Mouse (Mus musculus) ES-Bruce4 (cell line): ENCODE measurements at regions not wholly inside any gene's neighbourhood (a gene's known extent, or its start where the extent isn't known, plus 50 kb on each side); places are given as distances from the start of the nearest gene placed in this dataset.

Experiments
- H3K27ac ChIP-seq: 2 replicates; pipeline ENCODE4 v1.5.1; 2012; ENCODE audit warnings: low read length, inconsistent platforms; ENCODE audit not compliant: insufficient read depth
- H3K27me3 ChIP-seq: 2 replicates; pipeline ENCODE4 v1.6.1; 2012; ENCODE audit warnings: mild to moderate bottlenecking, low read length, inconsistent platforms; ENCODE audit not compliant: control insufficient read depth, poor library complexity, insufficient read depth, severe bottlenecking
- H3K36me3 ChIP-seq: 2 replicates; pipeline ENCODE4 v1.6.1; 2012; ENCODE audit warnings: inconsistent platforms, mild to moderate bottlenecking, low read length, moderate library complexity; ENCODE audit not compliant: control insufficient read depth, poor library complexity, insufficient read depth, severe bottlenecking
- H3K4me1 ChIP-seq: one replicate; pipeline ENCODE4 v1.8.1; 2011; ENCODE audit warnings: low read length; ENCODE audit not compliant: control insufficient read depth, insufficient read depth
- H3K4me3 ChIP-seq: 2 replicates; pipeline ENCODE4 v1.5.1; 2011; ENCODE audit warnings: low read depth, mild to moderate bottlenecking, low read length
- H3K9ac ChIP-seq: 2 replicates; pipeline ENCODE4 v1.6.1; 2012; ENCODE audit warnings: low read depth, mild to moderate bottlenecking, inconsistent platforms; ENCODE audit not compliant: poor library complexity, severe bottlenecking
- H3K9me3 ChIP-seq: replicated peaks from 2 replicates; pipeline ENCODE4 v1.6.1; 2012; ENCODE audit warnings: mild to moderate bottlenecking, low read length, inconsistent platforms; ENCODE audit not compliant: control insufficient read depth, poor library complexity, insufficient read depth, severe bottlenecking
- CTCF ChIP-seq: IDR thresholded peaks from one replicate; pipeline ENCODE4 v1.8.1; 2011; ENCODE audit warnings: low read depth, low read length
- EP300 ChIP-seq: IDR thresholded peaks from 2 replicates; pipeline ENCODE4 v1.6.1; 2011; ENCODE audit warnings: low read depth, low read length; ENCODE audit not compliant: insufficient read depth
- POLR2A ChIP-seq: IDR thresholded peaks from one replicate; pipeline ENCODE4 v1.8.1; 2011; ENCODE audit warnings: low read length; ENCODE audit not compliant: insufficient read depth

DNA sequence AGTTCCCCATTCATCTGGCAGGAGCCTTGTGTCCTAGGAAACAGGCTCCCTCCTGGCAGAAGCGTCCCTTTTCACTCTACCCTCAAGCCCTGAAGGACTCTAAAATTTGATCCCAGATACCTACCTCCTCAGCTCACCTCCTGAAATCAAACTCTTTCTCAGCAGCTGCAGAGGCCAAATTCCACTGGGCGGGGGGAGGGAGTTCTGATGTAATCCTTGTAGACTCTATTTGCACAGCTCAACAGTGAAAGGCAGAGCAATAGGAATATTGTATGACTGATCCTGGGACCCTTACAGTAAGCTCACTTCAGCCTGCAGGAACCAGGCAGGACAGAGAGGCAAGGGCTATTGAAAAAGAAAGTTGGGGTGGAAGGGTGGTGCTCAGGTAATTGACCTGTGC is 346.3 kb downstream of the Irx1 start:
- peaks cover 2% of the 10 kb centered on the region for H3K4me1 ChIP-seq
- H3K9me3 ChIP-seq: no peaks in the 10 kb centered on the region
- H3K9ac ChIP-seq: no peak overlapping the region
- H3K36me3 ChIP-seq: no peaks in the 10 kb centered on the region
- H3K4me3 ChIP-seq: no peak overlapping the region
- no peaks in the 10 kb centered on the region; the same call in 1 of the 2 replicates for H3K27me3 ChIP-seq
- TF ChIP-seq CTCF: no peak
- TF ChIP-seq EP300: no peak
- TF ChIP-seq POLR2A: no peak
- H3K27ac ChIP-seq: no peak overlapping the region

DNA sequence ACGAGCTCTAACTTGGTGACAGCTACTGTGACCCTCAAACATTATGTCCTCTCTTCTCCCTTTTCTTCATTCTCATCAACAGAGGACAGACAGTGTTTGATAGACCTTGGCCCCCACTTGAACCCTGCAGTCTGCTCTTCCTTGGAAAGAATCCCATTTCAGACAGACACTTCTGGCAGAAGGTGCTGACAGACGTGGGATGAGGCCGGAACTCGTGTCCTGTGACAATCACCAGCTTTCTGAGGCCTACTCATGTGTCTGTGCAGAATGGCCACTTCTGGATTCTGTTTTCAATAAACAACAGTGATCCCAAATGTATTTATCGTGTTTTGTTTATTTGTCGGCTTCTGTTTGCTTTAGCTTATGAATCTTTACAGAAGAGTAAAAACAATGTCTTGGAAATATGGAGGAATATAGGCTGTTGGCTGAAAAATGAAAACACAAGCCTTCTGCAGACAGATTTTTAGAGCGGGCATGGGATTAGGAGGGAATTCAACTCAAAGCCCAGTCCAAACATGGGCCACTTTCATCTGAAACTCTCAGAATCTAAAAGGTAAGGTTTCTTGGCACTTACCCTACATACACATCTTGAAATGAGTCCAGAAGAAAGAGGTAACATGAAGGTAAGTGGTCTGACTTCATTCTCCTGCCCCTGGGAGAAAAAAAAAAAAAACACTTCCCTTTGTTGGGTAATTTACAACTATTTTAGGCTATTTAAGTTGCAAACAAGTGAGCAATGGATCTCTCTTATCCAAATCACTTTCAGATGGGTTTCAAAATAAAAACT is 350.9 kb downstream of the Irx1 start:
- H3K27ac ChIP-seq: no peak overlapping the region

DNA sequence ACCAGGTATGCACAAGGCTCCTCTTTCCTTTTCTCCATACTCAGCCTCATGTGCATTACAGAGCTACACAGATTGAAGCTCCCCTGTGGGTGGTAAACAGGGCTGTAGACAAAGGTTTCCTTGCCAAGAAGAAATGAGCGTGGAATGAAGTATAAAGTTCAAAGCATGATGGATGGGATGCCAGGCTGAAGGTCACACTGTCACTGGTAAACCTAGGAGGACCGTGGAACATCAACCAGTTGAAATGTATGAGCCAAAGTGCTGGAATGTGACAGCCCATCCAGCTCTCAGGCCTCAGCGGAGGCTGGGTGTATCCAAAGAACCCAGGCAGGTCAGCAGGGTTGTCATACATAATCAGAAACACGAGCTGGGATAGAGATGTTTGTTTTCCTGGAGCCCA is 381.0 kb downstream of the Irx1 start:
- H3K27ac ChIP-seq: no peak overlapping the region
- H3K4me3 ChIP-seq: no peak overlapping the region
- no peaks in the 10 kb centered on the region for H3K36me3 ChIP-seq
- peaks cover 1% of the 10 kb centered on the region; the same call in 1 of the 2 replicates for H3K27me3 ChIP-seq
- H3K9me3 ChIP-seq: no peaks in the 10 kb centered on the region
- TF ChIP-seq POLR2A (no peak), EP300 (no peak), CTCF (no peak)
- no peaks in the 10 kb centered on the region for H3K4me1 ChIP-seq
- no peak overlapping the region for H3K9ac ChIP-seq

More for the DNA sequence above, 350.9 kb downstream of the Irx1 start:
- H3K4me3 ChIP-seq: no peak overlapping the region
- no peaks in the 10 kb centered on the region; the same call in 1 of the 2 replicates for H3K27me3 ChIP-seq
- H3K9ac ChIP-seq: no peak overlapping the region
- H3K4me1 ChIP-seq: peaks cover 2% of the 10 kb centered on the region
- no peaks in the 10 kb centered on the region; the same call in none of the 2 replicates for H3K9me3 ChIP-seq
- TF ChIP-seq POLR2A (no peak), EP300 (no peak), CTCF (no peak)
- no peaks in the 10 kb centered on the region for H3K36me3 ChIP-seq

DNA sequence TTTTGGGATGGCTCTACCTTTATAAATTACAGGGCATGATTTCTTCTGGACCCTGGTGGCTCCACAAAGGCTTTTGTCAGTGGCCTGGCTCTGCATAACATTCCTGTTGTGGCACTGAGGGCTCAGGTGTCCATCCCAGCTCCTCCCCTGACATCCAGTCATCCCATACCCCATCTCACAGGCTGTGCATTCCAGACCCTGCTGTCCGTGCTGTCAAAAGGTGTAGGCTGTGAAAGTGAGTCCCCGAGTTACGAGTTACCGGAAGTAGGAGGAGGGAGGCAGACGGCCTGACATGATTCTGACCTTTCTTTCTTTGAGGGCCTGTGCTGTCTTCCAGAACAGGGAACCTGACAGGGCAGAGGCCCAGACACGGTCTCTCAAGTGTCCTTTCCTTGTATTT is 397.6 kb downstream of the Irx1 start:
- Histone ChIP-seq H3K36me3 (no peaks in the 10 kb centered on the region), H3K4me1 (no peaks in the 10 kb centered on the region), H3K27me3 (no peaks in the 10 kb centered on the region), H3K27ac (no peak overlapping the region), H3K4me3 (no peak overlapping the region), H3K9me3 (no peaks in the 10 kb centered on the region), H3K9ac (no peak overlapping the region)
- no peak for TF ChIP-seq CTCF
- TF ChIP-seq POLR2A: no peak
- no peak for TF ChIP-seq EP300

DNA sequence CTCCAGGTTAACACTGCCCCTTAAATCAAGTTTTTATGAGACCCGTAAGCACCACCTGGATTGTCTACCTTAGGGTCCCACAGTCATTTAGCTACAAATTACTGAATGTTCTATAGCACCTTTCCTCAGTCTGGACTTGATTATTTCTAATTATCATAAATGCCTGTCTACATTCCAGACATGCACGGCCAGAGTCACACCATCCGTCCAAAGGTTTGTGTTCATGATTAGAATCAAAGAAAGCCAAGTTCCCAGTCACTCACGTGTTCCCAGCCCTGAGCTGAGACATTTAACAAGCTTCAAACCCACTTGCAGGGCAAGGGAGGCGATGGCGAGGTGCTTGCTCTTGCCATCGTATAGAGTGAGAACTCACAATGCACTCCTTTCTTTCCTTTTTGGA is 398.1 kb downstream of the Irx1 start:
- TF ChIP-seq EP300 (no peak), POLR2A (no peak), CTCF (no peak)
- no peak overlapping the region for H3K9ac ChIP-seq
- H3K4me1 ChIP-seq: no peaks in the 10 kb centered on the region
- no peaks in the 10 kb centered on the region for H3K36me3 ChIP-seq
- no peaks in the 10 kb centered on the region for H3K9me3 ChIP-seq
- no peaks in the 10 kb centered on the region for H3K27me3 ChIP-seq
- H3K27ac ChIP-seq: no peak overlapping the region
- H3K4me3 ChIP-seq: no peak overlapping the region

DNA sequence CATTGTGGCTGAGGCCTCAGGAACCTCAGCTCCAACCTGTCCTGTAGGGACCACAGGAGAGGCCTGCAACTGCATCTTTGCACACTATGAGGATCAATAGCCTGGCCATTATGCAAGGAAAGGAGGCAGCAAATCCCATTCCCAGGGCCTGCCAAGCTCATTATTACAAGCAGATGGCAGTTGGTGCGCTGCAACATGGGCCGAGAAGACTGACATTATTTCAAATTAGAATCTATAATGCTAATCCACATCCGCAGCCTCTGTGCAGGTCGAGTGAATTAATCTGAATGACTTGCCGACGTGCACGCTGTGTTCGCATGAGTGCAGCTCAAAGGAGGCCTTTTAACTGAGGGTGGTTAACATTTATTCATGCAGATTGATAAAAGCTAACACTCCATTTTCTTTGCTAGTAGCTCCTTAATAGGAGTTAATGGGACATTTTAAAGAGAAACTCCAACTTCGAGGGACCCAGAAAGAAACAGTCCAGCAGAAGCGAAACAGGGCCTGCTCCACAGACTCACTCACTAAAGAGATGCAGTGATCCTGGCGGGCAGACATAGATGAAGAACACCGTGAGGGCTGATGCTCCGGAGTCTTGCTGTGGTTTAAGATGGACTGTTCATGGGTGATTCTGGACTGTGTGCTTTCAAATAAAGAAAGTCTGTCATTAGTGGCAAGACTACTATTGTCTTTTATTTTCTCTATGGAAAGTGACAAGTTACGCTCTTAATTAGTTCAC is 404.9 kb downstream of the Irx1 start:
- H3K36me3 ChIP-seq: no peaks in the 10 kb centered on the region
- H3K27me3 ChIP-seq: no peaks in the 10 kb centered on the region
- H3K9me3 ChIP-seq: no peaks in the 10 kb centered on the region
- TF ChIP-seq EP300 (no peak), CTCF (no peak), POLR2A (no peak)
- no peak overlapping the region for H3K4me3 ChIP-seq
- H3K9ac ChIP-seq: no peak overlapping the region
- no peak overlapping the region for H3K27ac ChIP-seq
- H3K4me1 ChIP-seq: no peaks in the 10 kb centered on the region
